Mouse (Mus musculus) cerebellum, adult 8-10 months (tissue): ENCODE results near the gene 4933427D14Rik.

Source experiments
- DNase-seq: peaks from one replicate; pipeline ENCODE4 v3.0.0; 2022

4933427D14Rik gene

DNA sequence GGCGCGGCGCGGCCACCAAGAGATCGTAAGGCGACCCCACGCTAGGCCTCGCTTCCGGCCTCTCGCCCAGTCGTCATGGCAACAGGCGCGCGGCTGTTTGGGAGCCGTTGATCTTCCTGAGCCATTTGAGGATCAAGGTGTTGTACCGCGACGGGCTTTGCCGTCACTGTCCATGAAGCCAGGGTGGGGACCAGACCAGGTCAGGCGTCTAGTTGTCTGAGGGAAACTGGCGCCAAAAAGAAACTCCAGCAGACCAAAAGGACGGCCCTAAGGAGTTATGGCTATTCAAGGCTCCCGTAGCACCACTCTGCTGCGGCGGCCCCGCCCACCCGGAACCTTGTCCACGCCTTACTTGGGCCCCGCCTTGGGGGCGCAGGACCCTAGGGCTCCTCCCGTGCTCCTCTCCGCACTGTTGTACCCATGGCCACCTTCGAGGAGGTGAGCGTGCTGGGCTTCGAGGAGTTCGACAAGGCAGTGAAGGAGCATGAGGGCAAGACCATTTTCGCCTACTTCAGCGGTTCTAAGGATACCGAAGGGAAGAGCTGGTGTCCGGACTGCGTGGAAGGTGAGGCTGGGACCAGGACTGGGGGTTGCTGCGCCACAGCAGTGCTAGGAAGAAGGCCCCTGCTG is at the start of gene 4933427D14Rik, which contains the start of gene Txndc17:
TSS of gene 4933427D14Rik (minus strand) at position 256 of the 630 bp plus-strand sequence.
TSS of gene Txndc17 (plus strand) at position 344 of the 630 bp plus-strand sequence.
- peak; percentile 84 for DNase-seq

GRCm38 (mm10) chr11:72256441-72256840 is 49.2 kb upstream of the 4933427D14Rik start:
- no peak for DNase-seq

- DNase-seq, result no peak
Observed at GRCm38 (mm10) chr11:72255629-72256028, 48.4 kb upstream of the 4933427D14Rik start.

DNA sequence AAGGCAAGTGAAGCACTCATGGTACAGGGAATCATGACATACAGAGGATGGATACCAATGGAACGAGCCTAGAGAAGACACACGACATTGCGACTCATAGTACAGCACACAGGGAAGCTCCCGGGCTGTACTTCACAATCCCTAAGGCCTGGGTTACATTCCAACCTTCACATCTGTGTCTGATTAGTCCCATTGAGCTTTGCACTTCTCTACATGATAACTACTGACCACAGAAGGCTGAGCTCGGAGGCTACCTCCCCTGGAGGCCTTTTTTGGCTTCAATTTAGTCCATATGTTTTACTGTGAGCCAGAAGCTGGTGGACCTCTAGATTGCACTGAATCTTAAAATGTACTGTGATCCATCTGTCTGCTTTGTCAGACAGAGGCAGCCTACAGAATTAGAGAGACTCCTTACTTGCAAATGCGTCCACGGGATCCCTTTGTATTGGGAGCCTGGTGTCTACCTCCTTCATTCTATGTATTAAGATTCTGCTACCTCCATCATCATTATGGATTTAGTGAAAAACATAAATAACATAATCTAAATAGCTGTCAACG is 38.0 kb upstream of the 4933427D14Rik start:
- DNase-seq, result no peak

DNA sequence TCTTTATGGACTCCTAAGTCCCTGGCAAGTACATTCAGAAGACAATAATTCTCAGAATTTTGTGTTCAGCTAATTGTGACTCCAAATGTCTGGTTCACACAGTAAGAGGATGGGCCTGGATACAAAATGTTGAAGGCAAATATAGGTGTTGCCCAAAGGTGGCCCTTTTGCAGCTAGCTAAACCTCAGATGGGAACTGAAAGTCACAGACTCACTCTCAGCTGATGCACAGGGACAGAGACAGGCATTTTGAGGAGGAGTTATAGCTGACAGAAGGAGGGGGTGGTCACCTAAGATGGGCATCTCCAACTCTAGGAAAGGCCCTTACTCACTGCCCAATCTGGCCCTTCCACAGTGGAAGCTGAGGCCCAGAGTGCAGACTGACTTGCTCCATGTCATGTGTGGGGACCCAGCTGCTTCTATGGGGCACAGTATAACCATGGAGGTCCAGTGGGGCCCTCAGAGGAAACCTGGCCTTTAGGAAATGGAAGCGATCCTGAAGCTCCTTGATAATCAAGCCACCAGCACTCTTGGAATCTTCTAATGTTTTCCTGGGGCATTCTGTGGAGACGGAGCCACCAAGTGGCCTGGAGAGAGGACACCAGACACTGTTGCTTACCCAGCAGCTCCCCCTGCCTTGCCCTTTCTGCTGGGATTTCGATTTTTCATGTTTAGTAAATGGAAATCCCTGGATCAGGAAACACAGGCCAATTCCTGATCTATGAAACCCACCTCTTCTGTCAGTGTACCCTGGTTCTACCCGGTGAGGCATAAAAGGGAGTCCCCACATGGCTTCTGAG is 33.0 kb upstream of the 4933427D14Rik start:
- no peak for DNase-seq

DNA sequence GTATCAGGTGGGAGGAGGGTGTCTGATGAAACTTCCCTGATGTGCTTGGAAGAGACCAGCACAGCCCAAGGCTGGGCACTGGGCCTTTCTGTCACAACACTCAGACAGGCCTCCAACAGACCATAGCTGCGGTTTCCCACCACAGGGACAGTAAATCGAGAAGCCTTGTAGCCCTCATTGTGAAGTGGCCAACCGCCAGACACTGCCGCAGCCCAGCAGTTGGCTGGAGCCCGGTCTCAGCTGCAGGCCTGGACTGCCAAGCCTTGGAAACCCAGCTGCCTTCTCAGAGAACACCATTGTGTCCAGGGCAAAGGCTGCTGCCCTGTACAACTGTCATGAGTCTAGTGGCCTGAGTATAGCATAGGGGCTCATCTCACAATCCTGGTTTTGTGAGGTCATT is 26.8 kb upstream of the 4933427D14Rik start:
- no peak for DNase-seq

- DNase-seq, result no peak
Observed at GRCm38 (mm10) chr11:72232991-72233390, 25.7 kb upstream of the 4933427D14Rik start.

- DNase-seq, result no peak
Observed at GRCm38 (mm10) chr11:72232068-72232467, 24.8 kb upstream of the 4933427D14Rik start.

DNA sequence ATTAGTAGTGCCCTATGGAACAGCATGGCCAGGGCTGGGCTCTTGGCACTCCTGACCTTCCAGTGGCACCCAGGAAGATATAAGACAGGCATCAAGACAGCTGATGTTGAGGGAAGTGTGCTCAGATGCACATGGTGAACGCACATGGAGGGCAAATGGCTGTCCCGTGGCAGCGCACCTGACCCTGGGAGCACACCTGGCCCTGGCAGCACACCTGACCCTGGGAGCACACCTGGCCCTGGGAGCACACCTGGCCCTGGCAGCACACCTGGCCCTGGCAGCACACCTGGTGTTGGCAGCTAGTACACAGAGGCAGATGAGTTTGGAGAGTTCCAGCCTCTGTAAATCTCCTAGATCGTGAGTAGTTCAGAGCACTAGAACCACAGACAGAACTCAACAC is 21.3 kb upstream of the 4933427D14Rik start:
- DNase-seq, result no peak

DNA sequence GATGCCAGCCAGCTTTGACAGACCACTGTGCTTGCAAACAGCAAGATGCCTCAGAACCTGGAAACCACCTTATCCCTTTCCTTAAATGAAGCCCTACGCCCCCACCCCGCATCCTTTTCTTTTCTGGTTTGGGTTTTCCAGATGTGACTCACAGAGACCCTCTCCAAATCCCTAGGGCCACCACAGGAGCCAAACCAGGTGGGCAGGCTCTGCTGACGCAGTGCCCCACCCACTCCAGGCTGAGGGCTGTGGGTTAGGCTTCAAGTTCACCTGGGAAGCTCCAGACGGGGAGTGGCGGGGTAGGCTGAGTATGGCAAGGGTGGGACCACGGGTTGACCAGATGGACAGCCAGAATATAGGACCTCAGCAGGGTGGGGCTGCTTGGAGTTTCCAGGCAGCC is 19.6 kb upstream of the 4933427D14Rik start:
- no peak for DNase-seq

GRCm38 (mm10) chr11:72226020-72226791 is 18.9 kb upstream of the 4933427D14Rik start:
- DNase-seq, result peak; percentile 49

- peak; percentile 77 for DNase-seq
Observed at GRCm38 (mm10) chr11:72224865-72225264, 17.6 kb upstream of the 4933427D14Rik start.

DNA sequence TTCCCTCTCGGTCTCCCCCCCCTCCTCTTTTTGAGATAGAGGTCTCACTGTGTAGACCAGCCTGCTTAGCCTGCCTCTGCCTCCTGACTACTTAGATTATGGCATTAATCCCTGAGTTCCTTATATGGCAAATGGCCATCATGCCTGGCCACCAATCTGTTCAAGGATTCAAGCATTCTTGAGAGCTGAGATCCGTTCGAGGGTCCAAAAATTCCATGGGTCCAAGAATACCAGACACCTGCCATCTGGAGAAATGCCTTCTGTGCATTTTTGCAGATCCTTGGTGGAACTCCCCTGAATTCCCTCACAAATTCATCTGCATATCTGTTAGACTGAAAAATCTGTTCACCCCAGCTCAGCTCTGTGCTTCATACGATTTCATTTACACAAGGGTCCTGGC is 16.2 kb upstream of the 4933427D14Rik start:
- DNase-seq, result no peak

- peak; percentile 45 for DNase-seq
Observed at GRCm38 (mm10) chr11:72221278-72221677, 14.0 kb upstream of the 4933427D14Rik start.

- DNase-seq, result no peak
Observed at GRCm38 (mm10) chr11:72217116-72217515, 9.9 kb upstream of the 4933427D14Rik start.

DNA sequence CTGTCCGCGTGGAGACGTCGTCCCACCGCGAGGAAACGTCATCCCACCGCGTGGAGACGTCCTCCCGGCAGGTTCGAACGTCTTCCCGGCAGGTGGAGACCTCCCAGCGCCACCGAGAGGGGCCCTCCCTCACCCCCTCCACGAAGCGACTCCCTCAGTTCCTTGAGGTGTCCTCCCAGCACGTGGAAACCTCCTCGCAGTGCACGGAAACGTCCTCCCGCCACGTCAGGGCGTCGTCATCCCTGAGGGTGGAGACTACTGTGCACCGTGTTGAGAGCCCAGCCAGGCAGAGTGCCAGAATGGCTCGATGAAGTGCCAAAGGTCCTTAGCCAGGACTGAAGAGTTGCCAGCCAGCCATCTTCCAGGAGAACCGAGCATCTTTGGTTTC is 8.1 kb upstream of the 4933427D14Rik start, which contains the start of gene Med31:
TSS of gene Med31 (minus strand) at position 183 of the 388 bp plus-strand sequence.
- DNase-seq, result peak; percentile 79

GRCm38 (mm10) chr11:72214591-72215409 is 7.5 kb upstream of the 4933427D14Rik start:
- peak; percentile 89 for DNase-seq

- no peak for DNase-seq
Observed at GRCm38 (mm10) chr11:72207834-72208377, 647 bp upstream of the 4933427D14Rik start.

GRCm38 (mm10) chr11:72206341-72207203 is 687 bp downstream of the 4933427D14Rik start, which contains the start of gene Gm43951:
Gene Gm43951, minus strand, starts transcription at chr11:72206840.
- peak; percentile 31 for DNase-seq

DNA sequence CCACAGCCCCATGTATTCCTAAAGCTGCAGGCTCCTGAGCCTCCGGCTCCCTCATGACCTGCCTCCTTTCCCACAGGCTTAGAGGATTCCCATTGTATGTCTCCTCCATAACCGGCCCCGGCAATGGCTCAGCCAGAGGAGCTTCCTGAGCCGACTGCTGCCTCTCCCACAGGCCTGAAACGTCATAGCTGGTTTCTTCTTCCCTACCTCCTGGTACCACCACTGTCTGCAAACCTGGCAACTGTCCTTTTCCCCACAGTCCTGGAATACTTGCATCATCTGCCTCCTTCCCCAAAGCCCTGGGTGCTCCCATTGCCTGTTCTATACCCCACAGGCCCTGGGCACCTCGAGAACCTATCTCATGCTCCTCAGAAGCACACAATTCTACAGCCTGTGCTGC is 2.0 kb downstream of the 4933427D14Rik start:
- DNase-seq, result peak; percentile 22

DNA sequence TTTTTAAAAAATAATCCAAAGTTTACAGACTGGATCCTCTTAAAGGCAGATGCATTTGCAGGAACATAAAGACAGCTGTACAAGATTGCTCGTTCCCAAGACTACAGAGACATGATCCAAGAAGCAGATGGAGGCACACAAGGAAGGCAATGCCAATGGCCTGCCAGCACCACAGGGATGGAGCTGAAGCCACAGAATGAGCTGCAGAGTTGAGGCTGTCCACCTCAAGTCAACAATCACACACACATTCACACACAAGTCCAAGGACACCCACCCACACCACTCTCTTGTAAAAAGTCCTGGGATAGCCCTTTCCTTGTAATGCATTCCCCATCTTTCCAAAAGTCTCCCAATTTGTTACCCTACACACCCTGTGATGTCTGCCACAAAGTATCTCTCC is 3.8 kb downstream of the 4933427D14Rik start:
- DNase-seq, result no peak
